Mouse (Mus musculus) limb, embryonic 11.5 days (tissue): ENCODE measurements around the gene Clic1. TPM values are rescaled to one million over a fixed set of nuclear protein-coding genes. Genes with fewer than 3 reads are reported as not detected.

ENCODE experiments used
- ATAC-seq: fragments of 200-750 bp; cut with Nextera tagmentation; 2 replicates; pipeline ENCODE4 v1.8.0; 2017; ENCODE audit warnings: low read depth; ENCODE audit not compliant: insufficient number of reproducible peaks, low FRiP score, low TSS enrichment
- DNase-seq: peaks from one replicate; pipeline ENCODE4 v3.0.0-alpha.2; 2015; ENCODE audit warnings: low spot score
- H3K27ac ChIP-seq: fragments of 300-500 bp; sonication (generic); replicated peaks from 2 replicates; pipeline ENCODE4 v1.5.1; 2014; ENCODE audit warnings: low read depth, mild to moderate bottlenecking, low read length
- H3K27me3 ChIP-seq: fragments of 300-500 bp; sonication (generic); 2 replicates; pipeline ENCODE4 v1.6.1; 2014; ENCODE audit warnings: mild to moderate bottlenecking, low read length, mixed read lengths; ENCODE audit not compliant: control insufficient read depth, insufficient read depth
- H3K36me3 ChIP-seq: fragments of 300-500 bp; sonication (generic); 2 replicates; pipeline ENCODE4 v1.6.1; 2014; ENCODE audit warnings: mild to moderate bottlenecking, low read length, moderate library complexity, mixed read lengths; ENCODE audit not compliant: control insufficient read depth, insufficient read depth
- H3K4me1 ChIP-seq: fragments of 300-500 bp; sonication (generic); 2 replicates; pipeline ENCODE4 v1.6.1; 2014; ENCODE audit warnings: low read length, mixed read lengths; ENCODE audit not compliant: control insufficient read depth, insufficient read depth
- H3K4me2 ChIP-seq: fragments of 300-500 bp; sonication (generic); 2 replicates; pipeline ENCODE4 v1.6.1; 2014; ENCODE audit warnings: low read depth, mild to moderate bottlenecking, moderate library complexity; ENCODE audit not compliant: severe bottlenecking
- H3K4me3 ChIP-seq: fragments of 300-500 bp; sonication (generic); 2 replicates; pipeline ENCODE4 v1.5.1; 2014; ENCODE audit warnings: low read depth, low read length
- H3K9ac ChIP-seq: fragments of 300-500 bp; sonication (generic); 2 replicates; pipeline ENCODE4 v1.6.1; 2014; ENCODE audit warnings: mild to moderate bottlenecking, low read length
- H3K9me3 ChIP-seq: fragments of 300-500 bp; sonication (generic); 2 replicates; pipeline ENCODE4 v1.6.1; 2016; ENCODE audit warnings: low read length; ENCODE audit not compliant: control insufficient read depth
- WGBS: fragments of 180-500 bp; shearing (Covaris S2); extraction: QIAGEN DNeasy Blood & Tissue Kit; methylation state at CpG from one replicate; pipeline ENCODE4 v1.1.7; 2014; 5-methylcytosine and 5-hydroxymethylcytosine counted together
- polyA plus RNA-seq: library from polyadenylated mRNA; unstranded; fragments of >200 nt; fragmentation: Nextera tagmentation; extraction: Ambion mirVana; gene quantifications from 2 replicates; pipeline ENCODE4 v1.2.1, GENCODE M21; 2014

Gene Clic1
- polyA plus RNA-seq, 1 experiment from 2014 or later: 52.1 TPM

- H3K27me3 ChIP-seq: no peaks in the 10 kb centered on the region
- WGBS: 80% methylated on average over 10 of the region's 10 CpGs
- no peak overlapping the region for H3K9ac ChIP-seq
- ATAC-seq (no peak), DNase-seq (no peak)
- H3K36me3 ChIP-seq: peaks cover 45% of the 10 kb centered on the region
- no peak overlapping the region for H3K4me2 ChIP-seq
- H3K4me1 ChIP-seq: 0 out of 2 replicates have a peak, but pooled peaks cover 2% of the 10 kb centered on the region
- H3K27ac ChIP-seq: no peak overlapping the region
- H3K4me3 ChIP-seq: no peak overlapping the region
- no peaks in the 10 kb centered on the region for H3K9me3 ChIP-seq
Observed at GRCm38 (mm10) chr17:35016791-35017705, 32.7 kb upstream of the Clic1 start.

- DNase-seq: no peak
Observed at GRCm38 (mm10) chr17:35017706-35018030, 32.1 kb upstream of the Clic1 start.

GRCm38 (mm10) chr17:35018171-35018570 lies 31.6 kb upstream of the Clic1 start:
- ATAC-seq (no peak), DNase-seq (no peak)
- H3K27ac ChIP-seq: no peak overlapping the region
- no peak overlapping the region for H3K4me2 ChIP-seq
- WGBS: 78% methylated on average over 3 of the region's 3 CpGs
- H3K9ac ChIP-seq: no peak overlapping the region; the same call in 1 of the 2 replicates
- H3K4me3 ChIP-seq: no peak overlapping the region
- no peaks in the 10 kb centered on the region for H3K9me3 ChIP-seq
- H3K27me3 ChIP-seq: no peaks in the 10 kb centered on the region
- peaks cover 34% of the 10 kb centered on the region for H3K36me3 ChIP-seq
- H3K4me1 ChIP-seq: 0 out of 2 replicates have a peak, but pooled peaks cover 2% of the 10 kb centered on the region

More at GRCm38 (mm10) chr17:35017706-35018030, 32.1 kb upstream of the Clic1 start:
- no peak overlapping the region for H3K4me3 ChIP-seq
- H3K4me2 ChIP-seq: no peak overlapping the region
- no peak overlapping the region for H3K9ac ChIP-seq
- WGBS: 67% methylated on average over 14 of the region's 14 CpGs
- H3K36me3 ChIP-seq: peaks cover 38% of the 10 kb centered on the region
- no peak overlapping the region for H3K27ac ChIP-seq
- H3K4me1 ChIP-seq: 0 out of 2 replicates have a peak, but pooled peaks cover 2% of the 10 kb centered on the region
- H3K27me3 ChIP-seq: no peaks in the 10 kb centered on the region
- no peaks in the 10 kb centered on the region for H3K9me3 ChIP-seq
- no peak for ATAC-seq

DNA sequence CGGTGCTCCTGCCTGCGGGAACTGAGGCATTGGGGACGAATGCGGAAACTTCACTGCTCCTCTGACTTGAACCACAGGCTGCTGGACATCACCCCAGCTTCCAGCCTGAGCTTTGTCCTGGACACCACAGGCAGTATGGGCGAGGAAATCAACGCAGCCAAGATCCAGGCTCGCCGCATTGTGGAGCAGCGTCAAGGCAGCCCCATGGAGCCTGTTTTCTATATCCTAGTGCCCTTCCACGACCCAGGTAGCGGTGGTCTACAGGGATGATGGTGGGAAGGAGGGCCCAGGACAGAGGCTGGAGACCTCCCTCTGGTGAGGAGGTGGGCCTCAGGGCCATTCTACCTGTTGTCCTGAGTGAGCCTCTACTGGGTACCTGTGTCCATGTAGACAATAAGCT lies 29.9 kb upstream of the Clic1 start:
- WGBS: 75% methylated on average over 11 of the region's 11 CpGs
- H3K4me2 ChIP-seq: no peak overlapping the region
- H3K36me3 ChIP-seq: peaks cover 17% of the 10 kb centered on the region
- no peak for ATAC-seq
- no peaks in the 10 kb centered on the region for H3K9me3 ChIP-seq
- no peak overlapping the region for H3K9ac ChIP-seq
- H3K4me3 ChIP-seq: no peak overlapping the region
- no peak for DNase-seq
- H3K27me3 ChIP-seq: no peaks in the 10 kb centered on the region
- H3K27ac ChIP-seq: no peak overlapping the region
- 0 out of 2 replicates have a peak, but pooled peaks cover 2% of the 10 kb centered on the region for H3K4me1 ChIP-seq

GRCm38 (mm10) chr17:35020551-35020950 lies 29.2 kb upstream of the Clic1 start:
- Histone ChIP-seq H3K36me3 (peaks cover 10% of the 10 kb centered on the region), H3K27me3 (no peaks in the 10 kb centered on the region), H3K4me1 (0 out of 2 replicates have a peak, but pooled peaks cover 2% of the 10 kb centered on the region), H3K9ac (no peak overlapping the region), H3K4me3 (no peak overlapping the region), H3K4me2 (no peak overlapping the region), H3K9me3 (no peaks in the 10 kb centered on the region), H3K27ac (no peak overlapping the region)
- no peak for ATAC-seq
- 87% methylated on average over 8 of the region's 8 CpGs for WGBS
- DNase-seq: no peak

- peak overlapping the region; percentile 22; the same call in 1 of the 2 replicates for H3K4me2 ChIP-seq
Observed at GRCm38 (mm10) chr17:35021163-35021808, 28.5 kb upstream of the Clic1 start.

GRCm38 (mm10) chr17:35021842-35022477 lies 27.8 kb upstream of the Clic1 start:
- H3K27me3 ChIP-seq: no peaks in the 10 kb centered on the region
- H3K4me2 ChIP-seq: peak overlapping the region; percentile 22; the same call in 1 of the 2 replicates
- WGBS: 70% methylated on average over 6 of the region's 6 CpGs
- ATAC-seq (no peak), DNase-seq (no peak)
- H3K36me3 ChIP-seq: no peaks in the 10 kb centered on the region
- 0 out of 2 replicates have a peak, but pooled peaks cover 2% of the 10 kb centered on the region for H3K4me1 ChIP-seq
- H3K27ac ChIP-seq: no peak overlapping the region
- no peaks in the 10 kb centered on the region for H3K9me3 ChIP-seq
- H3K4me3 ChIP-seq: no peak overlapping the region
- no peak overlapping the region for H3K9ac ChIP-seq

More at GRCm38 (mm10) chr17:35021163-35021808, 28.5 kb upstream of the Clic1 start:
- Histone ChIP-seq H3K27ac (no peak overlapping the region; the same call in 1 of the 2 replicates), H3K4me1 (0 out of 2 replicates have a peak, but pooled peaks cover 2% of the 10 kb centered on the region), H3K9ac (peak overlapping the region; percentile 34; the same call in 1 of the 2 replicates), H3K36me3 (peaks cover 3% of the 10 kb centered on the region), H3K9me3 (no peaks in the 10 kb centered on the region), H3K27me3 (no peaks in the 10 kb centered on the region), H3K4me3 (no peak overlapping the region)
- DNase-seq (peak; percentile 92), ATAC-seq (peak; percentile 11; the same call in 1 of the 2 replicates)
- 16% methylated on average over 17 of the region's 17 CpGs for WGBS

DNA sequence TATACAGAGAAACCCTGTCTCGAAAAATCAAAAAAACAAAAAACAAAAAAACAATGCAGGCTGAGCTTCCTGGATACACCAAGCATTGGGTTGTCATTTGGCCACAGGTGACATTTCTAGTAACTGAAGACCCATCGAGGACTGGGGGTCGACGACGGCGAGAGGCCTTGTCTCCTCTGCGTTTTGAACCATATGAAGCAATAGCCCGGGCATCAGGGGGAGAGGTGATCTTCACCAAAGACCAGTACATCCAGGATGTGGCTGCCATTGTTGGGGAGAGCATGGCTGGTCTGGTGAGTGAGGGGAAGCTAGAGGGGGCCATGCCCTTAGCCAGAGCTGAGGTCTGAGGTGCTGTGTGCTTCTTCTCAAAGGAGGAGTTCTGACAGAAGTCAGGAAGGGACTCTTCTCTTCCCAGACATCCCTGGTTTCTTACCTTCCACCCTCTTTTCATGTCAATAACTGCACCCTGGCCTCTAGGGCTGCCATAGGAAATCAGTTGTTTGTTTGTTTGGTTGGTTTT lies 27.2 kb upstream of the Clic1 start:
- Histone ChIP-seq H3K27me3 (no peaks in the 10 kb centered on the region), H3K9ac (no peak overlapping the region), H3K4me1 (peaks cover 6% of the 10 kb centered on the region), H3K4me2 (no peak overlapping the region), H3K4me3 (no peak overlapping the region), H3K9me3 (no peaks in the 10 kb centered on the region), H3K36me3 (no peaks in the 10 kb centered on the region), H3K27ac (no peak overlapping the region)
- DNase-seq (no peak), ATAC-seq (no peak)
- WGBS: 96% methylated on average over 8 of the region's 8 CpGs
